Mouse (Mus musculus): ENCODE measurements around the gene Alkbh5. TPM values are rescaled to one million over a fixed set of nuclear protein-coding genes. Genes with fewer than 3 reads are reported as not detected.
"Not testable (repeated sequence)": the region's sequence is repeated elsewhere in the genome, so short reads cannot be mapped to it uniquely, and the experiment has no call there.

Alkbh5 gene
- polyA plus RNA-seq, 1 experiment from 2014 or later: 76.8 TPM

- ChIA-PET CTCF (interaction anchor here (0.8 to 1.5 kb wide), 2 partner anchors 9 to 10 kb away, joined by 3 read pairs; no protein-coding TSS in a partner anchor), POLR2A (interaction anchor here (0.7 kb wide), 1 partner anchor 511 kb away, joined by 5 read pairs; no protein-coding TSS in a partner anchor)
- H3K27me3 ChIP-seq: no peaks in the 10 kb centered on the region
- ATAC-seq: no peak
- DNase-seq (ENCODE audit: low read depth, low spot score): no peak
- no peak for TF ChIP-seq CTCF (IDR thresholded peaks at IDR 0.05)
- in situ Hi-C loops (cut with MboI; ENCODE audit: low pct_unique_long_range_greater_than_20kb): no loop called here
These were observed 5.7 kb downstream of the Alkbh5 start for GRCm38 (mm10) chr11:60541831-60542230.

GRCm38 (mm10) chr11:60543211-60543610 lies 7.0 kb downstream of the Alkbh5 start:
- ATAC-seq; POLR2A ChIA-PET; DNase-seq (ENCODE audit: low read depth, low spot score); CTCF ChIA-PET; H3K27me3 ChIP-seq; in situ Hi-C loops (cut with MboI; ENCODE audit: low pct_unique_long_range_greater_than_20kb): not testable (repeated sequence)

GRCm38 (mm10) chr11:60545433-60545832 lies 9.3 kb downstream of the Alkbh5 start:
- DNase-seq (ENCODE audit: low read depth, low spot score) (no peak), ATAC-seq (peak; percentile 57)
- TF ChIP-seq CTCF (IDR thresholded peaks at IDR 0.05): no peak
- CTCF ChIA-PET: interaction anchor here (0.6 kb wide), 1 partner anchor 14 kb away, joined by 3 read pairs; no protein-coding TSS in a partner anchor
- POLR2A ChIA-PET: no interaction called here
- in situ Hi-C loops (cut with MboI; ENCODE audit: low pct_unique_long_range_greater_than_20kb): no loop called here
- H3K27me3 ChIP-seq: no peaks in the 10 kb centered on the region

- H3K27me3 ChIP-seq: no peaks in the 10 kb centered on the region
- in situ Hi-C loops (cut with MboI; ENCODE audit: low pct_unique_long_range_greater_than_20kb): no loop called here
- CTCF ChIA-PET: interaction anchor here (1.3 to 1.5 kb wide), 2 partner anchors 10 to 12 kb away, joined by 4 to 5 read pairs; partner anchors contain the start of gene Alkbh5
- TF ChIP-seq CTCF (IDR thresholded peaks at IDR 0.05): no peak
- ATAC-seq (no peak), DNase-seq (ENCODE audit: low read depth, low spot score) (no peak)
- POLR2A ChIA-PET: no interaction called here
These were observed 11.9 kb downstream of the Alkbh5 start for GRCm38 (mm10) chr11:60548112-60548511.

GRCm38 (mm10) chr11:60553091-60553490 lies 16.9 kb downstream of the Alkbh5 start:
- TF ChIP-seq CTCF (IDR thresholded peaks at IDR 0.05): no peak
- DNase-seq (ENCODE audit: low read depth, low spot score) (no peak), ATAC-seq (no peak)
- CTCF ChIA-PET: no interaction called here
- no peaks in the 10 kb centered on the region for H3K27me3 ChIP-seq
- POLR2A ChIA-PET: no interaction called here
- in situ Hi-C loops (cut with MboI; ENCODE audit: low pct_unique_long_range_greater_than_20kb): no loop called here

- POLR2A ChIA-PET: no interaction called here
- CTCF ChIA-PET: interaction anchor here (1.3 kb wide), 1 partner anchor 9 kb away, joined by 5 read pairs; no protein-coding TSS in a partner anchor
- DNase-seq (ENCODE audit: low read depth, low spot score) (no peak), ATAC-seq (no peak)
- in situ Hi-C loops (cut with MboI; ENCODE audit: low pct_unique_long_range_greater_than_20kb): no loop called here
- TF ChIP-seq CTCF (IDR thresholded peaks at IDR 0.05): no peak
- no peaks in the 10 kb centered on the region for H3K27me3 ChIP-seq
These were observed 21.5 kb downstream of the Alkbh5 start for GRCm38 (mm10) chr11:60557675-60558074.

GRCm38 (mm10) chr11:60559342-60559741 lies 23.2 kb downstream of the Alkbh5 start:
- POLR2A ChIA-PET: interaction anchor here (1.4 kb wide), 1 partner anchor 21 kb away, joined by 3 read pairs; no protein-coding TSS in a partner anchor
- no peaks in the 10 kb centered on the region for H3K27me3 ChIP-seq
- in situ Hi-C loops (cut with MboI; ENCODE audit: low pct_unique_long_range_greater_than_20kb): no loop called here
- peak; percentile 91 for TF ChIP-seq CTCF (IDR thresholded peaks at IDR 0.05)
- CTCF ChIA-PET: interaction anchor here (0.7 to 1.2 kb wide), 2 partner anchors 13 to 14 kb away, joined by 3 read pairs; no protein-coding TSS in a partner anchor
- no peak for DNase-seq (ENCODE audit: low read depth, low spot score)
- ATAC-seq: no peak

- POLR2A ChIA-PET; in situ Hi-C loops (cut with MboI; ENCODE audit: low pct_unique_long_range_greater_than_20kb); DNase-seq (ENCODE audit: low read depth, low spot score); ATAC-seq; H3K27me3 ChIP-seq; CTCF ChIA-PET: not testable (repeated sequence)
These were observed 37.8 kb downstream of the Alkbh5 start for GRCm38 (mm10) chr11:60574006-60574405.

Other genes starting within 250 kb of the Alkbh5 start
- gene Tom1l2, start 183.5 kb upstream of the Alkbh5 start, polyA plus RNA-seq (2021): 55.5 TPM
- 3.1 TPM for gene Drc3, start 183.1 kb upstream of the Alkbh5 start, polyA plus RNA-seq (2021)
- gene Gid4, start 119.2 kb upstream of the Alkbh5 start, polyA plus RNA-seq (2021): 18.6 TPM
- gene Atpaf2, start 117.9 kb upstream of the Alkbh5 start, polyA plus RNA-seq (2021): 39.5 TPM
- 69.7 TPM for gene Drg2, start 81.8 kb upstream of the Alkbh5 start, polyA plus RNA-seq (2021)
- 0.04 TPM for gene Myo15, start 67.0 kb upstream of the Alkbh5 start, polyA plus RNA-seq (2021)
- gene Llgl1, start 163.3 kb downstream of the Alkbh5 start, polyA plus RNA-seq (2021): 54.0 TPM
- gene Flii, start 190.9 kb downstream of the Alkbh5 start, polyA plus RNA-seq (2021): 118 TPM
- gene Mief2, start 192.0 kb downstream of the Alkbh5 start, polyA plus RNA-seq (2021): 21.7 TPM
- gene Top3a, start 241.0 kb downstream of the Alkbh5 start, polyA plus RNA-seq (2021): 11.2 TPM
- 19.9 TPM for gene Smcr8, start 241.1 kb downstream of the Alkbh5 start, polyA plus RNA-seq (2021)

All from Patski (cell line).